Mouse (Mus musculus): ENCODE measurements around the gene Thsd4. TPM values are rescaled to one million over a fixed set of nuclear protein-coding genes. Genes with fewer than 3 reads are reported as not detected.

The Thsd4 gene
- total and polyA plus RNA-seq, 2 experiments from 2014 or later: 4.8 to 45.0 TPM

GRCm38 (mm10) chr9:60367617-60368305, 154.1 kb downstream of the Thsd4 start:
- Histone ChIP-seq H3K4me3 (ENCODE audit: low read depth, low read length) (no peak overlapping the region), H3K27ac (ENCODE audit: low read depth) (no peak overlapping the region), H3K27me3 (ENCODE audit: control insufficient read depth, insufficient read depth, low read length) (no peaks in the 10 kb centered on the region), H3K36me3 (replicated peaks; ENCODE audit: control insufficient read depth, insufficient read depth, low read length) (no peaks in the 10 kb centered on the region; the same call in 1 of the 2 replicates), H3K9me3 (replicated peaks; ENCODE audit: control insufficient read depth, low read length) (no peaks in the 10 kb centered on the region), H3K4me1 (ENCODE audit: control insufficient read depth, insufficient read depth) (peaks cover 12% of the 10 kb centered on the region), H3K4me2 (ENCODE audit: low read depth, low read length) (no peak overlapping the region), H3K9ac (replicated peaks; ENCODE audit: low read depth, low read length) (no peak overlapping the region)
- WGBS: 46% methylated on average over 10 of the region's 10 CpGs
- no peak for TF ChIP-seq CTCF (IDR thresholded peaks at IDR 0.05; ENCODE audit: low read depth)
- no peak for TF ChIP-seq EP300 (IDR thresholded peaks at IDR 0.05; ENCODE audit: low read depth)
- DNase-seq (ENCODE audit: low spot score): no peak
- no peak for ATAC-seq (ENCODE audit: insufficient read depth, low read depth)

GRCm38 (mm10) chr9:60364166-60364781, 157.6 kb downstream of the Thsd4 start:
- peaks cover 12% of the 10 kb centered on the region for H3K4me1 ChIP-seq (ENCODE audit: control insufficient read depth, insufficient read depth)
- 76% methylated on average over 14 of the region's 14 CpGs for WGBS
- H3K27ac ChIP-seq (ENCODE audit: low read depth): no peak overlapping the region
- ATAC-seq (ENCODE audit: insufficient read depth, low read depth) (no peak), DNase-seq (ENCODE audit: low spot score) (no peak)
- no peak overlapping the region for H3K4me2 ChIP-seq (ENCODE audit: low read depth, low read length)
- no peaks in the 10 kb centered on the region for H3K27me3 ChIP-seq (ENCODE audit: control insufficient read depth, insufficient read depth, low read length)
- H3K9me3 ChIP-seq (replicated peaks; ENCODE audit: control insufficient read depth, low read length): no peaks in the 10 kb centered on the region
- H3K4me3 ChIP-seq (ENCODE audit: low read depth, low read length): no peak overlapping the region
- H3K9ac ChIP-seq (replicated peaks; ENCODE audit: low read depth, low read length): no peak overlapping the region
- H3K36me3 ChIP-seq (replicated peaks; ENCODE audit: control insufficient read depth, insufficient read depth, low read length): no peaks in the 10 kb centered on the region
- TF ChIP-seq CTCF (IDR thresholded peaks at IDR 0.05; ENCODE audit: low read depth) (no peak), EP300 (IDR thresholded peaks at IDR 0.05; ENCODE audit: low read depth) (no peak)

GRCm38 (mm10) chr9:60352351-60352750, 169.5 kb downstream of the Thsd4 start:
- TF ChIP-seq CTCF (IDR thresholded peaks at IDR 0.05; ENCODE audit: low read depth) (no peak), EP300 (IDR thresholded peaks at IDR 0.05; ENCODE audit: low read depth) (no peak)
- DNase-seq (ENCODE audit: low spot score) (no peak), ATAC-seq (ENCODE audit: insufficient read depth, low read depth) (no peak)
- no peak overlapping the region for H3K4me3 ChIP-seq (ENCODE audit: low read depth, low read length)
- no peaks in the 10 kb centered on the region for H3K27me3 ChIP-seq (ENCODE audit: control insufficient read depth, insufficient read depth, low read length)
- no peak overlapping the region for H3K27ac ChIP-seq (ENCODE audit: low read depth)
- no peaks in the 10 kb centered on the region for H3K9me3 ChIP-seq (replicated peaks; ENCODE audit: control insufficient read depth, low read length)
- 64% methylated on average over 4 of the region's 4 CpGs for whole genome bisulfite sequencing
- H3K9ac ChIP-seq (replicated peaks; ENCODE audit: low read depth, low read length): no peak overlapping the region
- H3K4me2 ChIP-seq (ENCODE audit: low read depth, low read length): no peak overlapping the region
- no peaks in the 10 kb centered on the region for H3K36me3 ChIP-seq (replicated peaks; ENCODE audit: control insufficient read depth, insufficient read depth, low read length)
- H3K4me1 ChIP-seq (ENCODE audit: control insufficient read depth, insufficient read depth): no peaks in the 10 kb centered on the region

- WGBS: 85% methylated on average over 6 of the region's 6 CpGs
- no peaks in the 10 kb centered on the region for H3K4me1 ChIP-seq (ENCODE audit: control insufficient read depth, insufficient read depth)
- H3K27me3 ChIP-seq (ENCODE audit: control insufficient read depth, insufficient read depth, low read length): no peaks in the 10 kb centered on the region
- DNase-seq (ENCODE audit: low spot score) (no peak), ATAC-seq (ENCODE audit: insufficient read depth, low read depth) (no peak)
- no peaks in the 10 kb centered on the region for H3K36me3 ChIP-seq (replicated peaks; ENCODE audit: control insufficient read depth, insufficient read depth, low read length)
- no peak for TF ChIP-seq EP300 (IDR thresholded peaks at IDR 0.05; ENCODE audit: low read depth)
- TF ChIP-seq CTCF (IDR thresholded peaks at IDR 0.05; ENCODE audit: low read depth): no peak
- H3K9ac ChIP-seq (replicated peaks; ENCODE audit: low read depth, low read length): no peak overlapping the region
- no peaks in the 10 kb centered on the region for H3K9me3 ChIP-seq (replicated peaks; ENCODE audit: control insufficient read depth, low read length)
- no peak overlapping the region for H3K4me2 ChIP-seq (ENCODE audit: low read depth, low read length)
- no peak overlapping the region for H3K27ac ChIP-seq (ENCODE audit: low read depth)
- no peak overlapping the region for H3K4me3 ChIP-seq (ENCODE audit: low read depth, low read length)
These were observed 170.7 kb downstream of the Thsd4 start for GRCm38 (mm10) chr9:60351153-60351552.

- Histone ChIP-seq H3K9ac (replicated peaks; ENCODE audit: low read depth, low read length) (no peak overlapping the region), H3K4me3 (ENCODE audit: low read depth, low read length) (no peak overlapping the region), H3K9me3 (replicated peaks; ENCODE audit: control insufficient read depth, low read length) (no peaks in the 10 kb centered on the region), H3K36me3 (replicated peaks; ENCODE audit: control insufficient read depth, insufficient read depth, low read length) (no peaks in the 10 kb centered on the region), H3K4me1 (ENCODE audit: control insufficient read depth, insufficient read depth) (peaks cover 14% of the 10 kb centered on the region), H3K27me3 (ENCODE audit: control insufficient read depth, insufficient read depth, low read length) (no peaks in the 10 kb centered on the region), H3K27ac (ENCODE audit: low read depth) (no peak overlapping the region), H3K4me2 (ENCODE audit: low read depth, low read length) (no peak overlapping the region)
- TF ChIP-seq EP300 (IDR thresholded peaks at IDR 0.05; ENCODE audit: low read depth) (no peak), CTCF (IDR thresholded peaks at IDR 0.05; ENCODE audit: low read depth) (no peak)
- 85% methylated on average over 5 of the region's 5 CpGs for WGBS
- DNase-seq (ENCODE audit: low spot score): no peak
- ATAC-seq (ENCODE audit: insufficient read depth, low read depth): no peak
These were observed 185.7 kb downstream of the Thsd4 start for GRCm38 (mm10) chr9:60336147-60336546.
